Mouse (Mus musculus) gastrocnemius, adult 2 months (tissue): ENCODE results near the gene Nell2. TPM values are rescaled to one million over a fixed set of nuclear protein-coding genes. Genes with fewer than 3 reads are reported as not detected.

Source experiments
- DNase-seq: peaks from one replicate; pipeline ENCODE4 v3.0.0; 2022
- H3K27ac ChIP-seq: fragments of 200-600 bp; 2 replicates; pipeline ENCODE4 v1.8.1; 2022; ENCODE audit warnings: mild to moderate bottlenecking
- H3K4me3 ChIP-seq: fragments of 200-600 bp; 2 replicates; pipeline ENCODE4 v1.8.1; 2022; ENCODE audit warnings: mild to moderate bottlenecking, moderate library complexity
- CTCF ChIP-seq: fragments of 200-600 bp; IDR thresholded peaks from 2 replicates; pipeline ENCODE4 v1.8.1; 2022; ENCODE audit warnings: antibody characterized with exemption, mild to moderate bottlenecking, moderate library complexity
- intact Hi-C: fragments of 180-260 bp; cut with DNase I; formaldehyde crosslinking; loops from one replicate; pipeline ENCODE4 v1.15.1; 2025
- total RNA-seq, 2 experiments: library from RNA; stranded (reverse); gene quantifications; 2 replicates each; pipeline ENCODE4 v1.2.3; 2021

The Nell2 gene
- total RNA-seq, 2 experiments from 2014 or later, result 0.18 to 0.36 TPM

- no peak for DNase-seq
- intact Hi-C loops, result no loop called here
- no peak for TF ChIP-seq CTCF
- no peak overlapping the region for H3K4me3 ChIP-seq
- no peak overlapping the region for H3K27ac ChIP-seq
Measured at GRCm38 (mm10) chr15:95436261-95436660, 92.1 kb downstream of the Nell2 start.

GRCm38 (mm10) chr15:95431156-95431799 is 97.1 kb downstream of the Nell2 start:
- intact Hi-C loops, result no loop called here
- TF ChIP-seq CTCF, result no peak

DNA sequence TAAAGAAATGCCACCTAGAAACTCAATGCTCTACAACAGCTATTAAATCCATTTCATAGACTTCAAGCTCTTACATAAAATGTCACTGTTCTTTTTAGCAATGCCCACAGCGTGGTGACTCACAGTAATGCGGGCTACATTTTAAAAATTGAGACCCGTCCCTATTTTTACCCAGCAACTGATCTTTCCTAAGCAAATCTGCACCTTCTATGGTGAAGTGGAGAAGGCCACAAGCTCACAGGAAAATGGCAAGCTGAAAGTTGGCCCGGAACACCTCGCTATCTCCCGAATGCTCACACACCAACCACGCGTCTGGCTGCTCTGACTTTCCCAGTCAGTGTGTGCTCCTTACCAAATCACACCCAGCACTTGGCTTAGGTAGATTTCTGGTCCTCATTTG is 98.4 kb downstream of the Nell2 start:
- TF ChIP-seq CTCF, result no peak
- no peak overlapping the region for H3K27ac ChIP-seq
- intact Hi-C loops, result no loop called here
- DNase-seq, result no peak
- H3K4me3 ChIP-seq, result no peak overlapping the region

More at GRCm38 (mm10) chr15:95431156-95431799, 97.1 kb downstream of the Nell2 start:
- Histone ChIP-seq H3K4me3 (no peak overlapping the region), H3K27ac (no peak overlapping the region)
- no peak for DNase-seq

- H3K4me3 ChIP-seq, result no peak overlapping the region
- DNase-seq, result no peak
- intact Hi-C loops, result no loop called here
- no peak overlapping the region for H3K27ac ChIP-seq
- no peak for TF ChIP-seq CTCF
Measured at GRCm38 (mm10) chr15:95428003-95428663, 100.2 kb downstream of the Nell2 start.

GRCm38 (mm10) chr15:95425085-95425484 is 103.3 kb downstream of the Nell2 start:
- no peak for DNase-seq
- intact Hi-C loops, result no loop called here

DNA sequence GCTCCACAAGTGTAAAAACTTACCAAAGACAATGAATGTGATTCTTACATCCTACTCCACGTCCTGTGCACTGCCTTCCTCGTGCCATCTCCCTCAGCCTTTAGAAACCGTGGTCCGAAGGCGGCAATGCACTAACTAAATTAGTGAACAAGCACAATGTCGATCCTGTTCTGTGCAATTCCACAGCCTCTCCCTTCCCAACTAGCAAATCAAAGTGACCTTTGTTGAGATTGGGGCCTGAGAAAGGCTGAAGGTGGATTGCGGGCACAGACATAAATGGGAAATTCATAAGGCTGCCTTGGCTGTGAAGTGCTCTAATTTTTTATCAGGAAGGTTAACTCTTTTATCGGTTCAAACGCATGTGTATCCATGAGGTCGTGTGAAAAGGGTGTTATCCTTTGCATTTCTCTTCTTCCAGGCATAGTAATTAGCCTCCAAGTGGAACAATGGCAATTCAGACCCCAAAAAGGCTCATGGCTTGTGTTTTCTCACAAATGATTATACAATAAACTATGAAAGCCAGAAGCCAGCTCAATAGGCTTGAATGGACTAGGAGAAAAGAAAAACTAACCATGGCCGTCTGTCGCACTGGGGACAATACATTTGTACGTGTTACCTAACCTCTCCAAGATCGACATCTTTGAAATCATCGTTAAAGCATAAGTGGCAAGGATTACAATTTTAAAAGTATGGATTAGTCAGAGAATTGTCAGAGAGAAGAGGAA is 106.0 kb downstream of the Nell2 start:
- Histone ChIP-seq H3K4me3 (no peak overlapping the region), H3K27ac (no peak overlapping the region)
- TF ChIP-seq CTCF, result no peak
- no peak for DNase-seq
- intact Hi-C loops, result no loop called here

More at GRCm38 (mm10) chr15:95425085-95425484, 103.3 kb downstream of the Nell2 start:
- Histone ChIP-seq H3K4me3 (no peak overlapping the region), H3K27ac (no peak overlapping the region)
- no peak for TF ChIP-seq CTCF

GRCm38 (mm10) chr15:95418641-95419040 is 109.7 kb downstream of the Nell2 start:
- H3K27ac ChIP-seq, result no peak overlapping the region
- intact Hi-C loops, result no loop called here
- no peak for DNase-seq
- no peak for TF ChIP-seq CTCF
- no peak overlapping the region for H3K4me3 ChIP-seq

DNA sequence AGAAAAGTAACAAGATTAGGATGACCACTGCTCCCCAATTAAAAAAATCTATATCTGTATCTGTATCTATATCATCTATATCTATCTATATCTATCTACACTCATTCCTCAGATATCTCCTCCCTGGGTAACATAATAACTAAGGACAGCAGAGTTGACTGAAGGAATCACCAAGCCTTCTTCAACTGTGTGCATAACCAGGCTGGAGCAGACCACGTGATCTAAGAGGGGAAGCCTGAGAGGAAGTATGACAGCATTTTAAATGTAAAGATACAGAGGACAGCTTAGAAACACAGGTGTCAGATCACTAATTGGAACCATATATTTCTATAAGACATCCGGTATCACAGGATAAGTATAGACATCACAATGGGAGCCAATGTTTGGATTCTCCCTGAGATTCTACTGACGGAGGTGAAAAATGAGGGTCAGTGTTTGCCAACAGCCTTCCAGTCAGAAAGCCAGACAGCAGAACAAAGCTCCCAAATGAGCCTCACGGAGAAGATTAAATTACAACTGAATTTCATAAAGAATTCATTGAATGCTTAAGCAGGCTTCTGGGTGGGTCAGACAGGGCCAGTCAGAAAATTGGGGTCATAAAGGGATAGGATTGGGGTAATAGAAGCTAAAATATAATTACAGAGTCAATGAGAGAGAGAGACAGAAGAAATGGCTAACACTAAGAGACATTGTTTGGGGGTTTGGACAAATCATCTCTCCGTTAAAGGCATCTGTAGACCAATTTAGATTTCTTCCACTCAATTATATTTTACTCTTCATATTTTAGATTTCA is 116.2 kb downstream of the Nell2 start:
- DNase-seq, result no peak
- intact Hi-C loops, result no loop called here
- TF ChIP-seq CTCF, result no peak

DNA sequence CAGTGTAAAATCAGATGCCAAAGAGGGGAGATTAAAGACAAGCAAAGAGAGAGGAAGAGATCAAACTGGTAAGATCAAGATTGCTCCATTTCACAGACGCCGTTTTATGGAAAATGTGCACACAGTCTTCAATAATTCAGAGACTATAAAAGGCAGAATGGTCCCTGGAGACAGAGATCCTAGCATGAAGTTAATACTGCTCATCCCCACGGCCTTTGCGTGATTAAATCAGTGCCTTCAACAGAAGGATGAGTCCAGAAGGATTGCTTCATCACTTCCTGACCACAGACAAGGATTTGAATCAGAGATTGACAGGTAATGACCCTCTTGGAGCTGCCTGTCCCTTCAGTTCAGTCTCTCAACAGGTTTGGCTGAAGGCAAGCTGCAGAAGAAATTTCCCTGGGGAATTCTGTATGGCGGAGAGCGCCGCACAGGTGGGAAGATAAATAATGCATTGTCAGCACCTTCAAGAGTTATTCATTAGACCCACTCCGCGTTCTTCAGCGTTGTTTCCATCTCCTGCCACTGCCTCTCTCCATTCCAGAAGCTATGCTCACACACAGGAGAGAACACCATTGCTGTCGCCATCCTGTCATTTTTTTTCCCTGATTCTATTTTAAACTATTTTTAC is 118.0 kb downstream of the Nell2 start:
- intact Hi-C loops, result no loop called here
- no peak for DNase-seq
- no peak for TF ChIP-seq CTCF
- Histone ChIP-seq H3K27ac (no peak overlapping the region), H3K4me3 (no peak overlapping the region)

More for the DNA sequence above, 116.2 kb downstream of the Nell2 start:
- Histone ChIP-seq H3K4me3 (no peak overlapping the region), H3K27ac (no peak overlapping the region)

GRCm38 (mm10) chr15:95390347-95390746 is 138.0 kb downstream of the Nell2 start:
- no peak overlapping the region for H3K4me3 ChIP-seq
- intact Hi-C loops, result no loop called here
- DNase-seq, result no peak
- H3K27ac ChIP-seq, result no peak overlapping the region
- no peak for TF ChIP-seq CTCF

DNA sequence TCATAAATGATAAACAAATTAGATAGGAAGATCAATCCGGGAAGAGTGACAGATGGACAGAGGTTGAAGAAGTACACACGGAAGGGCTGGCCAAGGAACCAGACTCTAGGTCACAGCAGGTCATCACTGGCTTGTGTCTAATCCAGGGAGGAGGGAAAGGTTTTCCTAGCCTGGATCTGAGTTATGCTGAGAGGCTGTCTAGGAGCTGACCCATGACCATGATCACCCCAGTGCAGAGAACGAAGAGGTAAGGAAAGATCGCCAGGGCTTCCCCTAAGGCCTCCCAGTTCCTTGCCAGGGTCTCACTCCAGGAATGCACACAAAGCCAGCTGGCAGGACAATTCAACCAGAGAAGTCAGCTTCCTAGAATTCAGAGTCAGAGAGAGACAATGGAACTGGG is 139.4 kb downstream of the Nell2 start:
- DNase-seq, result no peak
- no peak for TF ChIP-seq CTCF
- no peak overlapping the region for H3K27ac ChIP-seq

DNA sequence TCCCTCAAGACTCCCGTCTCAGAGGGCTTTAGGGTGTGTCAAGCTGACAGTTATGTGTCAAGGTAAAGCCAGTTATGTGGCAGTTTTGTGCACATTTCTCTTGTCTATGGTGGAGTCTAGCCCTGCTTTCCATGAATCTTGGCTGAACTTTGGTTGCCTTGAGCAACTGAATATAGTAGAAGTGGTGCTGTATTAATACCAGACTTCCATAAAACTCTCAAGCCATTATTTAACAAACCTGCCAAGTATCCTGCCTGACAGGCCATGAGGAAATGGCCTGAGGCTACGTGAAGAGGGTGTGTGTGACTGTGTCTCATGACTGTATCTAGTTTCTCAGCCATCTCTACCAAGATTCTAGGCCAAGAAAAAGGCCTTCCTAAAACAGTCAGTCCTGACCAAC is 147.5 kb downstream of the Nell2 start:
- intact Hi-C loops, result no loop called here
- Histone ChIP-seq H3K4me3 (no peak overlapping the region), H3K27ac (no peak overlapping the region)
- no peak for TF ChIP-seq CTCF
- DNase-seq, result no peak

More for the DNA sequence above, 139.4 kb downstream of the Nell2 start:
- intact Hi-C loops, result loop anchor here (2.0 kb wide), 1 partner anchor 74 kb away; no protein-coding TSS in a partner anchor
- H3K4me3 ChIP-seq, result no peak overlapping the region
